Mouse (Mus musculus) hindbrain, embryonic 10.5 days (tissue): Measurements from ENCODE around the gene Tomm5. TPM values are rescaled to one million over a fixed set of nuclear protein-coding genes. Genes with fewer than 3 reads are reported as not detected.
"Not testable (repeated sequence)": the region's sequence is repeated elsewhere in the genome, so short reads cannot be mapped to it uniquely, and the experiment has no call there.

Experiments
- DNase-seq: peaks from one replicate; pipeline ENCODE4 v3.0.0-alpha.2; 2017; ENCODE audit warnings: low spot score
- H3K27ac ChIP-seq: fragments of 300-500 bp; sonication (generic); 2 replicates; pipeline ENCODE4 v1.5.1; 2016; ENCODE audit warnings: mild to moderate bottlenecking, moderate library complexity
- H3K27me3 ChIP-seq: fragments of 300-500 bp; sonication (generic); 2 replicates; pipeline ENCODE4 v1.6.1; 2016; ENCODE audit warnings: mild to moderate bottlenecking; ENCODE audit not compliant: poor library complexity, insufficient read depth, severe bottlenecking
- H3K36me3 ChIP-seq: fragments of 300-500 bp; sonication (generic); 2 replicates; pipeline ENCODE4 v1.6.1; 2016; ENCODE audit warnings: mild to moderate bottlenecking, moderate library complexity
- H3K4me1 ChIP-seq: fragments of 300-500 bp; sonication (generic); replicated peaks from 2 replicates; pipeline ENCODE4 v1.6.1; 2016; ENCODE audit warnings: mild to moderate bottlenecking
- H3K4me3 ChIP-seq: fragments of 300-500 bp; sonication (generic); 2 replicates; pipeline ENCODE4 v1.5.1; 2016; ENCODE audit warnings: mild to moderate bottlenecking, moderate library complexity
- H3K9me3 ChIP-seq: fragments of 300-500 bp; sonication (generic); 2 replicates; pipeline ENCODE4 v1.6.1; 2016; ENCODE audit warnings: mild to moderate bottlenecking, moderate library complexity
- whole genome bisulfite sequencing: fragments of 180-500 bp; shearing (Covaris S2); methylation state at CpG from one replicate; pipeline ENCODE4 v1.1.7; 2016; 5-methylcytosine and 5-hydroxymethylcytosine counted together
- polyA plus RNA-seq: library from polyadenylated mRNA; unstranded; fragments of >200 nt; fragmentation: Nextera tagmentation; extraction: Ambion mirVana; gene quantifications from 2 replicates; pipeline ENCODE4 v1.2.1, GENCODE M21; 2016

The Tomm5 gene
- polyA plus RNA-seq, 1 experiment from 2014 or later: 204 TPM

GRCm38 (mm10) chr4:45084895-45085290 lies 23.0 kb downstream of the Tomm5 start:
- Histone ChIP-seq H3K36me3 (0 out of 2 replicates have a peak, but pooled peaks cover under 1% of the 10 kb centered on the region), H3K4me3 (peak overlapping the region; percentile 75), H3K4me1 (peaks cover 26% of the 10 kb centered on the region), H3K27ac (peak overlapping the region; percentile 92), H3K9me3 (no peaks in the 10 kb centered on the region), H3K27me3 (no peaks in the 10 kb centered on the region)
- DNase-seq: no peak
- WGBS: 51% methylated on average over 8 of the region's 8 CpGs

GRCm38 (mm10) chr4:45084021-45084894 lies 23.7 kb downstream of the Tomm5 start, which contains the start of gene Fbxo10:
Gene Fbxo10, minus strand, starts transcription at chr4:45084604.
- Histone ChIP-seq H3K27me3 (no peaks in the 10 kb centered on the region), H3K27ac (peak within 1 kb of the TSS; percentile 92), H3K4me1 (peaks cover 26% of the 10 kb centered on the region), H3K36me3 (0 out of 2 replicates have a peak, but pooled peaks cover 3% of the 10 kb centered on the region), H3K4me3 (peak within 1 kb of the TSS; percentile 75), H3K9me3 (no peaks in the 10 kb centered on the region)
- DNase-seq: peak; percentile 93
- WGBS: under 1% methylated on average over 77 of the region's 77 CpGs

- peak overlapping the region; percentile 75 for H3K4me3 ChIP-seq
- DNase-seq: peak; percentile 20
- no peaks in the 10 kb centered on the region for H3K9me3 ChIP-seq
- H3K27me3 ChIP-seq: no peaks in the 10 kb centered on the region
- H3K27ac ChIP-seq: 0 out of 2 replicates have a peak overlapping the region, but pooled peaks have one; percentile 45
- WGBS: 3% methylated on average over 8 of the region's 8 CpGs
- H3K36me3 ChIP-seq: peaks cover 7% of the 10 kb centered on the region
- H3K4me1 ChIP-seq: peaks cover 26% of the 10 kb centered on the region
Observed at GRCm38 (mm10) chr4:45083487-45083886, 24.4 kb downstream of the Tomm5 start.

GRCm38 (mm10) chr4:45082951-45083350 lies 25.0 kb downstream of the Tomm5 start:
- 0 out of 2 replicates have a peak overlapping the region, but pooled peaks have one; percentile 6 for H3K27ac ChIP-seq
- no peaks in the 10 kb centered on the region for H3K27me3 ChIP-seq
- no peaks in the 10 kb centered on the region for H3K9me3 ChIP-seq
- H3K36me3 ChIP-seq: peaks cover 8% of the 10 kb centered on the region
- WGBS: 77% methylated on average over 9 of the region's 9 CpGs
- H3K4me1 ChIP-seq: peaks cover 26% of the 10 kb centered on the region
- no peak for DNase-seq
- peak overlapping the region; percentile 75 for H3K4me3 ChIP-seq

- H3K9me3 ChIP-seq, H3K4me3 ChIP-seq, H3K27ac ChIP-seq, DNase-seq, H3K27me3 ChIP-seq: not testable (repeated sequence)
- Histone ChIP-seq H3K36me3 (peaks cover 11% of the 10 kb centered on the region), H3K4me1 (peaks cover 26% of the 10 kb centered on the region)
- 86% methylated on average over 4 of the region's 4 CpGs for WGBS
Observed at GRCm38 (mm10) chr4:45081041-45081440, 26.9 kb downstream of the Tomm5 start.

- H3K9me3 ChIP-seq: no peaks in the 10 kb centered on the region
- peaks cover 17% of the 10 kb centered on the region for H3K4me1 ChIP-seq
- H3K4me3 ChIP-seq: no peak overlapping the region
- H3K27ac ChIP-seq: no peak overlapping the region
- no peak for DNase-seq
- 82% methylated on average over 6 of the region's 6 CpGs for WGBS
- H3K27me3 ChIP-seq: no peaks in the 10 kb centered on the region
- H3K36me3 ChIP-seq: peaks cover 5% of the 10 kb centered on the region
Observed at GRCm38 (mm10) chr4:45073544-45073943, 34.4 kb downstream of the Tomm5 start.

- 75% methylated on average over 15 of the region's 15 CpGs for WGBS
- H3K36me3 ChIP-seq: no peaks in the 10 kb centered on the region
- no peaks in the 10 kb centered on the region for H3K9me3 ChIP-seq
- no peak overlapping the region for H3K4me3 ChIP-seq
- peaks cover 22% of the 10 kb centered on the region for H3K4me1 ChIP-seq
- H3K27ac ChIP-seq: no peak overlapping the region
- no peak for DNase-seq
- no peaks in the 10 kb centered on the region for H3K27me3 ChIP-seq
Observed at GRCm38 (mm10) chr4:45072261-45072973, 35.5 kb downstream of the Tomm5 start.

GRCm38 (mm10) chr4:45067742-45068141 lies 40.2 kb downstream of the Tomm5 start:
- Histone ChIP-seq H3K27ac (no peak overlapping the region), H3K9me3 (no peaks in the 10 kb centered on the region), H3K36me3 (no peaks in the 10 kb centered on the region), H3K27me3 (no peaks in the 10 kb centered on the region), H3K4me3 (no peak overlapping the region), H3K4me1 (peaks cover 23% of the 10 kb centered on the region)
- 83% methylated on average over 4 of the region's 4 CpGs for WGBS
- DNase-seq: no peak

- DNase-seq: no peak
- WGBS: 64% methylated on average over 2 of the region's 2 CpGs
- 0 out of 2 replicates have a peak, but pooled peaks cover 9% of the 10 kb centered on the region for H3K4me1 ChIP-seq
- H3K27ac ChIP-seq: no peak overlapping the region
- H3K27me3 ChIP-seq: no peaks in the 10 kb centered on the region
- peaks cover 12% of the 10 kb centered on the region for H3K36me3 ChIP-seq
- no peak overlapping the region for H3K4me3 ChIP-seq
- no peaks in the 10 kb centered on the region for H3K9me3 ChIP-seq
Observed at GRCm38 (mm10) chr4:45066036-45066730, 41.7 kb downstream of the Tomm5 start.

GRCm38 (mm10) chr4:45064577-45064976 lies 43.3 kb downstream of the Tomm5 start:
- H3K4me3 ChIP-seq: no peak overlapping the region
- no peaks in the 10 kb centered on the region for H3K27me3 ChIP-seq
- peaks cover 28% of the 10 kb centered on the region for H3K36me3 ChIP-seq
- H3K9me3 ChIP-seq: no peaks in the 10 kb centered on the region
- no peak for DNase-seq
- H3K27ac ChIP-seq: no peak overlapping the region
- 95% methylated on average over 2 of the region's 2 CpGs for WGBS
- H3K4me1 ChIP-seq: 0 out of 2 replicates have a peak, but pooled peaks cover 9% of the 10 kb centered on the region

- WGBS: 93% methylated on average over 1 of the region's 1 CpGs
- not testable (repeated sequence) for H3K27ac ChIP-seq, H3K4me3 ChIP-seq
Observed at GRCm38 (mm10) chr4:45063836-45064235, 44.1 kb downstream of the Tomm5 start.

GRCm38 (mm10) chr4:45055451-45055850 lies 52.5 kb downstream of the Tomm5 start:
- H3K27me3 ChIP-seq: no peaks in the 10 kb centered on the region
- no peak for DNase-seq
- H3K4me1 ChIP-seq: no peaks in the 10 kb centered on the region
- no peak overlapping the region for H3K27ac ChIP-seq
- 93% methylated on average over 8 of the region's 8 CpGs for WGBS
- no peaks in the 10 kb centered on the region for H3K9me3 ChIP-seq
- no peak overlapping the region for H3K4me3 ChIP-seq
- peaks cover 52% of the 10 kb centered on the region for H3K36me3 ChIP-seq

More at GRCm38 (mm10) chr4:45063836-45064235, 44.1 kb downstream of the Tomm5 start:
- not testable (repeated sequence) for DNase-seq, H3K4me1 ChIP-seq, H3K9me3 ChIP-seq, H3K27me3 ChIP-seq
- H3K36me3 ChIP-seq: peaks cover 34% of the 10 kb centered on the region
